Mouse (Mus musculus) small intestine, adult 2 months (tissue): ENCODE data around the gene Tmem60.

ENCODE experiments used
- CTCF ChIP-seq: fragments of 200-500 bp; IDR thresholded peaks from 2 replicates; pipeline ENCODE4 v1.5.1; 2012; ENCODE audit warnings: low read depth, mild to moderate bottlenecking, control low read depth, inconsistent platforms, low read length, moderate library complexity, mixed read lengths; ENCODE audit not compliant: insufficient replicate concordance, insufficient read length; ENCODE audit errors: extremely low read depth
- POLR2A ChIP-seq: fragments of 200-500 bp; IDR thresholded peaks from 2 replicates; pipeline ENCODE4 v1.6.1; 2012; ENCODE audit warnings: low read depth, mild to moderate bottlenecking, control low read depth, inconsistent platforms, low read length, moderate library complexity

- TF ChIP-seq CTCF = no peak
- TF ChIP-seq POLR2A = no peak
These were observed 48.4 kb downstream of the Tmem60 start for GRCm38 (mm10) chr5:20930430-20930829.
